Mouse (Mus musculus) layer of hippocampus, adult 8-10 months (tissue): Measurements from ENCODE around the gene Zfp27. TPM values are rescaled to one million over a fixed set of nuclear protein-coding genes. Genes with fewer than 3 reads are reported as not detected.

Source experiments
- DNase-seq, 2 experiments: peaks; one replicate each; pipeline ENCODE4 v3.0.0; 2022; ENCODE audit warnings: low spot score in 2 of 2
- total RNA-seq, 4 experiments: library from RNA; stranded (reverse); gene quantifications; 2 replicates each; pipeline ENCODE4 v1.2.4; 2022

Zfp27 gene
- total RNA-seq: 10 to 100 TPM; 17.8 to 21.2 (median 18.0) TPM

DNA sequence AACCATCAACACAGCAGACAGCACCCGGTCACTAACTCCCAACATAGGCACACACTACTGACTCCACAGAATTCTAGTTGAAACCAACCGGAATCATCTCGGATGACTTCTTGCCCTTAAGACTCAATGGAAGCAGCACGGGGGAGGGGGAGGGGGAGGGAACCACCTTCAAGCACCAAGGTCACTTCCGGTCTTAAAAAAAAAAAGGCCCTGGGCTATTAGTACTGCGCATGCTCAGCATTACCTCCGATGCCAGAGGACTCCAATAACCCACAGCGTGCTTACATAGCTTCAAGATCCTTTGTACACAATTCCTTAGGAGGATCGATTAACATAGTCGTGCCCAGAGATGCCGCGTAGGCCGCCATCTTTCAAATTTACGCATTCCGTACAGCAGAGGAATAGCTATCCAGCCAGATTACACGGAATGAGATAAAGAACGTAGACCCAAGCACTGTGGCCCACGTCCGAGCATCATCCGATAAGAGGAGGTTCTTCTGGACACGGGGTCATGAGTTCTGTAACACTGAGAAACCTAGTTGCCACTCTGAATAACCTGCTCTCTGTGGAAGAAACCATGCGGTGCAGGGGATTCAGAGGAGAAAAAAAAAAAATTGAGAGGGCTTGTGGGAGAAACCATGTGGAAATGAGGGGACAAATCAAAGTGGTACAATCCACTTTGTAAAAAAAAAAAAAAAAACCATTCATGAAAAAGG is at the start of gene Zfp27:
TSS of gene Zfp27 (minus strand) at position 607 of the 716 bp plus-strand sequence.
- DNase-seq: peak; percentile 71 to 78

GRCm38 (mm10) chr7:29954731-29955130 is 48.4 kb upstream of the Zfp27 start:
- peak in 1 of 2 experiments; percentile 25 for DNase-seq

GRCm38 (mm10) chr7:29953513-29954401 is 47.4 kb upstream of the Zfp27 start, which contains the start of gene Zfp74:
Gene Zfp74, minus strand, starts transcription at chr7:29954089.
- peak; percentile 55 to 73 for DNase-seq

DNA sequence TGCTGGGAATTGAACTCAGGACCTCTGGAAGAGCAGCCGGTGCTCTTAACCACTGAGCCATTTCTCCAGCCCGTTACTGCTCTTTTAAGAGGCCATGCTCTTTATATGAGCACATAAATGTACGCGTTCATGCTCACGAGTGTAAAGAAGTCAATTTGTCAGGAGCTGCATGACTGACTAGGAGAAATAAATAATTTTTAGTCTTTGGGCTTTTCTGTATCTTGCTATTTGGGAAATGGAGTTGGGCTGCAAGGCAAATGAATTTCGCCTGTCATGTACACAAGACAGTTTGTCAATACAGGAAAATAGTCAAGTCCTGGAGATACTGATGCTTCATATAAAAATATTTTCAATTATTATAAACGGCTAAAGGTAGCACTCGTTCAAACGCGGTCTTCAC is 46.7 kb upstream of the Zfp27 start:
- DNase-seq: no peak

GRCm38 (mm10) chr7:29944201-29944600 is 37.8 kb upstream of the Zfp27 start:
- DNase-seq: peak; percentile 26 to 37

DNA sequence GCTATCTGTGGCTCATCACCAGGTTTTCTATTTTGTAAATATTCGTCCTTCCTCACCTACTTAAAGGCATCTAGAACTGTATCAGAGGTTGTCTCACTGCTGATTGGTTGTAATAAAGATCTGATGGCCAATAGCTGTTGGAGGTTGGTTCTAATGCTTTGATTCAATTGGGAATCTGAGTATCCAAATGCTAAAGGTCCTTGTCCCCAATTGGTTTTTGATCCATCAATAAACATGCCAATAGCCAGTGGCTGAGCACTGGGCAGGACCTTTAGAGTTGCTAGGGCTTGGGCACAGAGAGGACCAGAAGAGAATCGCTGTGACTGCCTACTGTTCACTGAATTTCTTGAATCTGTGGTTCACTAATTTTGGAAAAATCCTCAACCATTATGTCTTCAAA is 37.3 kb upstream of the Zfp27 start:
- no peak for DNase-seq

DNA sequence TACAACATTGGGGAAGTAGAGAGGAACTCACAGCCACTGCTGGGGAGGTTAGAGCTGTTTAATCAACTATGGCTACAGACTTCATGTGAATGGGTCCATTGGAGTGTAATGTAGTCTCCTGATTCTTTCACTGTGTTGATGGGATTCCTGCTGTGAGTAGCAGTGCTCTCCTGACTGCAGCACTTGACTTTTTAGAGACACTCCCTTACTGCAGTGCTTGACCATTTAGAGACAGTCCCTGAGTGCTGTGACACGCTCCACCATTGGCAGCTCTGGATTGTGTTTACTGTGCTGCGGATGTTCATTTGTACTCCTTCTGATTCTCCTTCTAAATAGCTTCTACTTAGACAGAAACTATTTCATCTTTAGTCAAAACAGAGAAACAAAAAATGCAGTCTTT is 36.4 kb upstream of the Zfp27 start:
- DNase-seq: no peak

DNA sequence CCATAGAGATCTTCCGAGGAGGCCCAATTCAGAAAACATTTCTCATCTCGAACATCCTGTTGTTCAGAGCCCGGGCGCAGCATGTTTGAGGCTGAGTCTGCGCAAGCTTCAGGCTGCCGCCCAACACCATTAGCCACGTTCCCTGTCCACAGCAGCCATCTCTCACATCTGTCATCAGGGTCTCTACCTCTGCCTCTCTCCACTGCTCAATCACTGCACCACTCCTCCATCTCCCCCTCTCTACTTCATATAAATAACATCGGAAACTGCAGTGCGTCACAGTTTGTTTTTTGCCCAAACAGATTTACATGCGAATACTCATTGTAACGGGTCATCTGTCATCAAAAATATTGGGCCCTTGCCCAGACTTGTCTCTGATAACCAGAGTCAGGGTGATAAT is 34.7 kb upstream of the Zfp27 start:
- no peak for DNase-seq

GRCm38 (mm10) chr7:29938856-29939255 is 32.5 kb upstream of the Zfp27 start:
- no peak for DNase-seq

GRCm38 (mm10) chr7:29922780-29923179 is 16.4 kb upstream of the Zfp27 start:
- no peak for DNase-seq

GRCm38 (mm10) chr7:29921439-29922093 is 15.2 kb upstream of the Zfp27 start:
- no peak for DNase-seq

- no peak for DNase-seq
Observed at GRCm38 (mm10) chr7:29918062-29918453, 11.7 kb upstream of the Zfp27 start.

- no peak for DNase-seq
Observed at GRCm38 (mm10) chr7:29917371-29918061, 11.1 kb upstream of the Zfp27 start.

GRCm38 (mm10) chr7:29912172-29912571 is 5.8 kb upstream of the Zfp27 start:
- no peak for DNase-seq

DNA sequence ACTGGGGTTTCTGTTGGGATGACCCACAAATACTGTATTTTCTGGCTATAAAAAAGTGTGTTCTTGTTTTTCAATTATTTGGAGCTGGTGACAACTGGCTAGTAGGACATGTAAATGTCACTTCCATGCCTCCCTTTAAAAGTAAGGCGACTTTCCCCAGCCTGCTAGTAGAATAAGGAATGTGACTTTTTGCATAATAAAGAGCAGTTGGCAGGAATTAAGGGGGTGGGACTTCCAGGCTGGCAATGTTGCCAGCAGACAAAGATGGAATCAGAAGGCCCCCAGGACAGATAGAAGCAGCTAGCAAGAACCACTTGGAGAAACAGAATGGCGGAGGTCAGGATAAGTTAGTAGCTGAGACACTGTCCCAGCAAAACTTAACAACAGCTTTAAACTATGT is 3.9 kb upstream of the Zfp27 start:
- no peak for DNase-seq

GRCm38 (mm10) chr7:29908130-29908950 is 2.0 kb upstream of the Zfp27 start, which contains the start of gene Zfp383:
Gene Zfp383, plus strand, starts transcription at chr7:29908223.
- DNase-seq: peak; percentile 75 to 78

- no peak for DNase-seq
Observed at GRCm38 (mm10) chr7:29907206-29907605, 834 bp upstream of the Zfp27 start.

- no peak for DNase-seq
Observed at GRCm38 (mm10) chr7:29906682-29907058, 298 bp upstream of the Zfp27 start.

GRCm38 (mm10) chr7:29904101-29904500 is 2.3 kb downstream of the Zfp27 start:
- DNase-seq: no peak

GRCm38 (mm10) chr7:29898351-29898750 is 8.0 kb downstream of the Zfp27 start:
- DNase-seq: no peak
